Mouse (Mus musculus) cortical plate, adult 2 months (tissue): ENCODE measurements around the gene Ptgds. TPM values are rescaled to one million over a fixed set of nuclear protein-coding genes. Genes with fewer than 3 reads are reported as not detected.

ENCODE experiments used
- H3K27ac ChIP-seq: fragments of 200-500 bp; 2 replicates; pipeline ENCODE4 v1.5.1; 2012; ENCODE audit warnings: low read length, control low read depth, inconsistent platforms; ENCODE audit not compliant: insufficient read depth
- H3K4me1 ChIP-seq: fragments of 200-500 bp; 2 replicates; pipeline ENCODE4 v1.6.1; 2011; ENCODE audit warnings: low read length; ENCODE audit not compliant: control insufficient read depth, insufficient read depth
- H3K4me3 ChIP-seq: fragments of 200-500 bp; 2 replicates; pipeline ENCODE4 v1.5.1; 2011; ENCODE audit warnings: mild to moderate bottlenecking, low read length, control low read depth; ENCODE audit not compliant: insufficient read depth
- CTCF ChIP-seq: fragments of 200-500 bp; IDR thresholded peaks from 2 replicates; pipeline ENCODE4 v1.5.1; 2011; ENCODE audit warnings: mild to moderate bottlenecking, control low read depth, low read length; ENCODE audit not compliant: insufficient read depth; ENCODE audit errors: extremely low read depth
- POLR2A ChIP-seq: fragments of 200-500 bp; IDR thresholded peaks from 2 replicates; pipeline ENCODE4 v1.6.1; 2011; ENCODE audit warnings: mild to moderate bottlenecking, low read length, control low read depth; ENCODE audit not compliant: insufficient read depth; ENCODE audit errors: extremely low read depth
- polyA plus RNA-seq: library from polyadenylated mRNA; depleted of rRNA; stranded (reverse); fragments of >200 nt; gene quantifications from 2 replicates; pipeline ENCODE4 v1.2.3, GENCODE M21; 2012

Gene Ptgds
- polyA plus RNA-seq, 1 experiment: 2,426 TPM

DNA sequence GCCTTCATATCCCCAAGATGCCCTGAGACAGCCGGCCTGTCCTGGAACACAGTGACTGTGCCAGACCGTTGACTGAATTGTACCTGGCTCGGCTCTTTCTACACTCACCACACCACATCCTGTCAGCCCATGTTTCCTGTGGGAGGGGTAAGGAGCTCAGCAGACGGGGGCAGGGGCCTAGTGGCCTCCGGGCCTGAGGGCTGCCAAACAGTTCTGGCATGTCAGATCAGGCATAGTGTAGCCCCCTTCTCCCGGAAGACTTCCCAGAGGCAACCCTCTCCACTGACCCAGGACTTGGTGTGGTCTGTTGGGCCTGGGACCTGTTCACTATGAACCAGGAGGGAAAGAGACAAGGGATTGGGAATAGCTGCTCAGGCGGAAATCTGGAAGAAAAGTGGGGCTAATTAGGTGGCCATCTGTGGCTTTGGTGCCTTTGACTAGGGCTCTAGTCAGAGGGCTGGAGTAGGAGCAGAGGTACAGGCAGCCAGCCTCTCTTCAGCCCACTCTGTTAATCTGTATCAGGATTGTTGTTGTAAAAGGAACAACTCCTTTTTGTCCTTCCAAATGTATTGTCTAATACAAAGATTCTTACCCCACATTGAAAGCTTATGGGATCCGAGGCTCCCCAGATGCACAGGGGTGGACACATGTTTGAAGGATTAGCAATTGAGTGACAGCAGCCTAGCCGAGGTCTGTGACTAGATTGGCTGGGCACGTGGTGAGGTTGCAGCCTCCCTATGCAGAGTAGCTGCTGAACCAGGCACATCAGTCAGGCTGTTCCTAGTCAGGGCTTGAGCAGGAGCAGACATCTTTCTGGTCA is 3.8 kb downstream of the Ptgds start:
- no peak overlapping the region for H3K27ac ChIP-seq

DNA sequence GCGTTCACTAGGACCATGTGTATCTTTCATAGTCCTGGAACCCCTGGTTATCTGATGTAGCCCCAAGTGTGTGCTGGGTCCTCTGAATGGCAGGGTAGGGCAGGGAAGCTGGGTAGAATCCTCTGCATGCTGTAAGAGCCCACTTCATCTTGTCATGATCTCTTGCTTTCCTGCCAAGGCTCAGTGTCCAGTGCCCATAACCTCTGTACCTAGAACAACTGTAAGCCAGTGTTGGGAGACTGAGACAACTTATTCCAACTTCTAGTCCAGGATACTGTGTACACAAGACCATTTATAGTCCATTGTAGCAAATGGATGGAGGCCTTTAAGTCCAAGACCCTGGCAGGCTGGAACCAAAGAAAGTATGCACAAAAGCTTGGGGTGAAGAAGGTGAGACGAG is 4.6 kb downstream of the Ptgds start:
- H3K27ac ChIP-seq: no peak overlapping the region
- peaks cover 3% of the 10 kb centered on the region for H3K4me1 ChIP-seq
- no peak for TF ChIP-seq POLR2A
- TF ChIP-seq CTCF: no peak
- H3K4me3 ChIP-seq: no peak overlapping the region

More for the DNA sequence above, 3.8 kb downstream of the Ptgds start:
- TF ChIP-seq POLR2A (no peak), CTCF (no peak)
- Histone ChIP-seq H3K4me3 (no peak overlapping the region), H3K4me1 (peaks cover 3% of the 10 kb centered on the region)

DNA sequence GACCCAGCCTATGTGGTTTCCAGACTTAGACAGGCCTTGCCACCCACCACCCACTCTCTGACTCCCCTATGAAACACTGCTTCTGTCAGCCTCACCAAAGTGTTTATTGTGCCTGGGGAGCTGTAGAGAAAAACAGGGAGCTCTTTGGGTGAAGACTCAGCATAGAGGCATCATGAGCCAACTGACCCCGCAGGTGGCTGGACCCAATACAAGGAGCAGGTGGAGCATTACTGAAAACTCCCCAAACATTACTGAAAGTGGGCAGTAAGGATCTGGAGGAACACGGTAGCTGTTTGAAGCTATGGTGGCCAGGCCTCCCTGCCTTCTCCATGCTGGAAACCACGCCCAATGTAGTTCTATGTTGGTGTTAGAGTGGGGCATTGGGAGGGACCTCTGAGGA is 6.2 kb downstream of the Ptgds start:
- Histone ChIP-seq H3K27ac (no peak overlapping the region), H3K4me1 (peaks cover 5% of the 10 kb centered on the region), H3K4me3 (no peak overlapping the region)
- no peak for TF ChIP-seq POLR2A
- TF ChIP-seq CTCF: no peak

DNA sequence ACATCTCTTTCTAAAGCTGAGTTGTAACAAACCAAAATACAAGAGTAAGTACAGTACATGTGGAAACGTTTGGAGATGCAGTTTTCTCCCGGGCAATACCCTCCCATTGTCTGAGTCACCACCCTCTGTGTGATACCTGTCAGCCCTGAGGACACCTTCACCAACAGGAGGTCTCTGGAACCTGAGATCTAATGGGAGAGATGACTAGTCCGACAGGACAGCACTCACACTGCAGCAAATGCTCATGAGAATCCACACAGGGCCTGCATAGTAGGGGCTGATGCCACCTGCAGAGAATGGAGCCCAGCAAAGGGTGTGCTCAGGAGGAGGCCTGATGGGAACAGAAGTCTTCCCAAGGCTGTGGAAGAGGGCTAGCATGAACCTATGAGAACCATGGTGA is 8.4 kb downstream of the Ptgds start:
- H3K4me3 ChIP-seq: peak overlapping the region; percentile 82
- peak overlapping the region; percentile 77 for H3K27ac ChIP-seq
- no peak for TF ChIP-seq CTCF
- TF ChIP-seq POLR2A: no peak
- H3K4me1 ChIP-seq: peaks cover 5% of the 10 kb centered on the region

DNA sequence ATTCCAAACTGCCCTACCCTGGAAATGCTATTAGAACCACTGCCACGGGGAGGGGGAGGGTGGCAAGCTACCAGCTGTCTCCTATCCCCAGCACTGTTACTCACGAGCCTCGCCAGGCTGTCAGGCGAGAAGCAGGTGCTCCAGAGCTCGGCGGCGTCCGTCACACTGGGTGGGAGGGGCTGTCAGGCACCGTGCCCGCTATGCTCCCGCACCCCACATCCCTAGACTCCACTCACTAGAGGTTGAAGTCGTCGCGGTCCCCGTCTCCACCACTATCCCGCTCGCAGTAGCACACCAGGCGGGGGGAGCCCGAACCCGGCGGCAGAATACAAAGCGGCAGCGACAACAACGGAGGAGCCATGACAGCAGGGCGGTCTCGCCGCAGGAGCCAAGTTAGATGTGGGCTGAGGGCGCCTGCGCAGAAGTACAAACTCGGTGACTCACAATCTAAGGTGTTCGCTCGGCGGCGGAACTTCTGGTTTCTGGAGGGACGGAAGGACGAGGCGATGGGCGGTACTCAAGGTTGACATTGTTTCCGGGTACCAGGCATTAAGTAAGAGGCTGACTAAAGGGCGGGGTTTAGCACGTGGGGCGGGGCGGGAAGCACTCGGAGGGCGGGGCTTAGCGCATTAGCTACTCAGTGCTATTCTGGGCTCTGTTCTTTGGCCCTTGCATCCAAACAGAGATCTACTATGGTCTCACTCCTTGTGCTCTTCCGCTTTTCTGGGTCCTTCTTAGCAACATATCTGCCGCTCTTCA is 9.1 kb downstream of the Ptgds start, which contains the start of gene Paxx:
Gene Paxx, minus strand, starts transcription at position 544 of the 759 bp plus-strand sequence.
- Histone ChIP-seq H3K4me3 (peak within 1 kb of the TSS; percentile 82), H3K27ac (peak within 1 kb of the TSS; percentile 80), H3K4me1 (peaks cover 5% of the 10 kb centered on the region)
- TF ChIP-seq CTCF (no peak), POLR2A (peak; percentile 84; the same call in 1 of the 2 replicates)

DNA sequence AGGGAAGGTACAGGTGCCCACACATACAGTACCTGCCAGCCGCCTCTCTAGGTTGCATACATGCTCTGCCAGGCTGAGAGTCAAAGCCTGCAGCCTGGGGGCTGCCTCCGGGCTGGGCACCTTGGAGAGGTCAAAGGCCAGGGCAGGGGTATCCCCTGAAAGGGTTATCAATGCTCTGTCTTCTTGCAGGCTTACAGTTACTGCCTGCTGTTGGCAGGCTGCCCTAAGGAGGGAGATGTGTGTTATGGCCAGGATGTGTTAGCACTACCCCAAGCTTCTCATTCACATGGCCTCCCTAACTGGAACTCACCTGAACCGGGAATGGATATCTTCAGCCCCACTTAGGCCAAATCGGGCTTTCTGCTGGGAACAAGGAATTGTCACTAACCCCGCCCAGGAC is 9.7 kb downstream of the Ptgds start:
- peak overlapping the region; percentile 82 for H3K4me3 ChIP-seq
- TF ChIP-seq CTCF: no peak
- TF ChIP-seq POLR2A: no peak
- H3K4me1 ChIP-seq: peaks cover 5% of the 10 kb centered on the region
- H3K27ac ChIP-seq: peak overlapping the region; percentile 80

GRCm38 (mm10) chr2:25458911-25459310 is 10.9 kb downstream of the Ptgds start:
- Histone ChIP-seq H3K4me1 (peaks cover 5% of the 10 kb centered on the region), H3K4me3 (no peak overlapping the region), H3K27ac (no peak overlapping the region)
- TF ChIP-seq POLR2A (no peak), CTCF (no peak)

GRCm38 (mm10) chr2:25457022-25457896 is 12.6 kb downstream of the Ptgds start:
- H3K4me1 ChIP-seq: peaks cover 5% of the 10 kb centered on the region
- no peak overlapping the region for H3K4me3 ChIP-seq
- TF ChIP-seq CTCF: no peak
- no peak; the same call in 1 of the 2 replicates for TF ChIP-seq POLR2A
- H3K27ac ChIP-seq: no peak overlapping the region

DNA sequence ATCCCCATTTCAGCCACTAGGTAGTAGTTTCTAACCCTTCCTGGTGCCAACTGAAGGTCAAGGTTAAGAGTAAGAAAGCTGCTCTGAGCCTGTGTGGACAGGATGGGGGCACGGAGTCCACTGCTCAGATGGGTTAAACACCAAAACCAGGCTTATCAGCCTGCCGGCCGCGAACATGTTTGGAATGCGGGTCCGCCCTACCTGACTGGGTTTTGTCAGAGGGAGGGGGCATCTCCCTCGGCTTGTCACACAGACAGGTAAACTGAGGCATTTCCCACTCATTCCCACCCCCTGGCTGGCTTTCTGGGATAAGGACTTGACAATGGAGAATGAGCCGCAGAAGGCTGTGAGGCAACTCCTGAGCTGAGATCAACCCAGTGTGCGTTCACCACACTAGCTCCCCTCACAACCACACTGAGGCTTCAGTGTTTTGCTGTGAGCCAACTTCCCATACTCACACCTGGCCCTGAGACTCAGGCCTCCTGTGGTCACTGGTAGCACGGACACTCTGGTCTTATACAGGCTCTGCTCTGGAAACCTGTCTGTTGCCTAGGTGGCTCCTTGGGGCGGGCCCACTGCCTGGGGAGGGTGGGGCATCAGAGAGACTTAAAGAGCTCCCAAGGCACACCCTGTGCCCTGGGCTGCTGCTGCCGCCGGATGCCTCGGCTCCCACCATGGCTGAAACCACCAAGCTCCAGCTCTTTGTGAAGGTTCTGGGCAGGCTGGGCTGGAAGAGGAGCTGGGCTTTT is 13.5 kb downstream of the Ptgds start, which contains the start of gene Clic3:
Gene Clic3, plus strand, starts transcription at position 634 of the 749 bp plus-strand sequence.
- Histone ChIP-seq H3K4me3 (no peak within 1 kb of the TSS), H3K4me1 (peaks cover 2% of the 10 kb centered on the region), H3K27ac (no peak within 1 kb of the TSS)
- TF ChIP-seq POLR2A (no peak), CTCF (no peak)
